Mouse (Mus musculus): ENCODE measurements around the gene Dpysl4. TPM values are rescaled to one million over a fixed set of nuclear protein-coding genes. Genes with fewer than 3 reads are reported as not detected.

Gene Dpysl4
- polyA plus RNA-seq, 1 experiment: 64.0 TPM

DNA sequence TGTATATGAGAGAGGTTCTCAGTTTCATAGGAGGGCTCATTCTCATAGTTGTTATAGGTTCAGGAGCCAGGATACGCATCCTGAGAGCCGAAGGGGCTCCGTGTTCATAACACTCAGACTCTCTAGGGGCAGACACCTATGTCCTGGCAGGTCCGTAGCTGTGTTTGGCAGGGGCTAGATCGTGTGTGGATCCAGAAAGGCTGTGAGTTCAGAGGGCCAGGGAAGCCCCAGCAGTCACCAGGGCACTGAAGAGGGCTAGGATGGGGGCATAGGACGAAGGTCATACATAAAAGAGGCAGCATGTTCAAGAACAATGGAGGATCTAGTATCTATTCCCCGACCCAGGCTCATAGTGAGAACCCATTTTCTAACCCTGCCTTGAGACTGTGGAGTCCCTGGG is 9.5 kb downstream of the Dpysl4 start:
- DNase-seq (ENCODE audit: extremely low spot score in 1 of 2, low spot score in 1 of 2): no peak

DNA sequence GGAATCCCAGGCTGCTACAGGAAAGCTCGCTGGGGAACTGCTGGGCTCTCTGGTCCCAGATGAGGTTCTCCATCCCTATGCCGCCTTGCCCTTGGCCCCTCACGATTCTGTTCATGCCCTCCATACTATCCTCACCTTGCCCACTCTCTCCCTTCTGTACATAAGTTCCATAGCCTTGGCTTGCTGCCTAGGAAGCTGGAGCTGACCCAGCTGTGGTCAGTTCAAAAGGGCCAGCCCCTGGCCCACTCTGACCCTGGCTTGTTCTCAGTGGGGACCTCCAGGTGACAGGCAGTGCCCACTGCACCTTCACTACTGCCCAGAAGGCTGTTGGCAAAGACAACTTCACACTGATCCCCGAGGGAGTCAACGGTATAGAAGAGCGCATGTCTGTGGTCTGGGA is 10.6 kb downstream of the Dpysl4 start:
- no peak for DNase-seq (ENCODE audit: extremely low spot score in 1 of 2, low spot score in 1 of 2)

DNA sequence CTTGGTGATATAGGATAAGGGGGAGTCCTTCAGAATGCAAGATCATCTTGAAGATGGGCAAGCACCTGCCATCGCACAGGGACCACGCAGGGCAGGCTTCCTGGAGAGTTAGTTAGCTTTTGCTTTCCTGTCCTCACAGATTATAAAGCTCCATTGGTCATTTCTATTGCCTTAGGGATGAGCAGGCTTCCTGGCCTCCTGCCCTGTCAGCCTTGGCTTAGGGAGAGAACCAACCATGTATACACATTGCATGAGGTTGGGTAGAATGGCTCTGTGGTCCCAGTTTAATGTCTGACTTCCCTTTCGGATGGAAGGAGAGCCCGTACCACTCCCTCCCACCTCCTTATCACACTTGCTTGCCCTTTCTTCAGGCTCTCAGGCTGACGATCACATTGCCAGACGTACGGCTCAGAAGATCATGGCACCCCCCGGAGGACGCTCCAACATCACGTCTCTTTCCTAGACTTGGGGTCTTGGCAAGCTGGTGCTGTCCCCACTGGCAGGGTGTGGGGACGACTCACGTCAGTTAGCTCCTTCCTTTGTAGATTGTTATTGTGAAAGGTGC is 14.8 kb downstream of the Dpysl4 start:
- no peak for DNase-seq (ENCODE audit: extremely low spot score in 1 of 2, low spot score in 1 of 2)

DNA sequence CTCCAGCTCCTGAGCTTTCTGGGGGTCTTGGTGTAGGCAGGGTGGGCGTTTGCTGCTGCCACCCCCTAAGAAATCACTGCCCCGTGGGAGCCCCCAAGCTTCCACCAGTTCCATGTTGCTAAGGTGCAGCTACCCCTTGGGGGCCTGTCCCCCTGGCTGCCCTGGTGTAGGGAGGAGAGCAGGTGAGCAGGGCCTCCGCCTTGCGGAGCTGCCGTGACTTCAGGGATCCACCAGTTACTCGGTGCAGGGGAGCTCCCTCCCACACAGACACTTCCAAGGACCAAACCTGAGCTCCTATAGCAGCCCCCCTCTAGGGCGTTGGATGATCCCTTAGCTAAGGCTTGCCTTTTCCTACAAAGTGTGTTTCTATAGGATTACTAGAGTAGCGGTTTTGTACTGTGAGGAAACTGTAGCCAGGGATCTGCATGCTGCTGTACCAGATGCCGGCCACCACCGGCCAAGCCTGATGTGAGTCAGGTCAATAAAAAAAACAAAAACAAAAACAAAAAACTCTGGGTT is 15.5 kb downstream of the Dpysl4 start:
- no peak for DNase-seq (ENCODE audit: extremely low spot score in 1 of 2, low spot score in 1 of 2)

DNA sequence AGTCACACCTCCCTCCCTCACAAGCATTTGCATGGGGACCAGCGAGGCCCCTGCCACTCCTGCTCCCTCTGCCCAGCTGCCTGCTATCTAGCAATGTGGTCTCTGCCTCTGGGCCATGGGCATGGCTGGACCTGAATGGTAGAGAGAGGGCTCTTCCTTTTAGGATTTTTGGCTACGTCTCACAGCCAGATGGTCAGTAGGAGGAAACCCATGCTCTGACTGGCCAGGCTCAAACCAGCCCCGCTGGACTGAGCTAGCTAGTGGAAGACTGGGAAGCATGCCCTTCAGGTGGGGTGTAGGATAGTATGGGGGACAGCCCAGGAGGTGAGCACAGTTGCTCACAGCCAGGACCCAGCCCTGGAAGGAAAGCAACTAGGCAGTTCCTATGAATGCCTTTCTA is 16.0 kb downstream of the Dpysl4 start:
- DNase-seq (ENCODE audit: extremely low spot score in 1 of 2, low spot score in 1 of 2): no peak

DNA sequence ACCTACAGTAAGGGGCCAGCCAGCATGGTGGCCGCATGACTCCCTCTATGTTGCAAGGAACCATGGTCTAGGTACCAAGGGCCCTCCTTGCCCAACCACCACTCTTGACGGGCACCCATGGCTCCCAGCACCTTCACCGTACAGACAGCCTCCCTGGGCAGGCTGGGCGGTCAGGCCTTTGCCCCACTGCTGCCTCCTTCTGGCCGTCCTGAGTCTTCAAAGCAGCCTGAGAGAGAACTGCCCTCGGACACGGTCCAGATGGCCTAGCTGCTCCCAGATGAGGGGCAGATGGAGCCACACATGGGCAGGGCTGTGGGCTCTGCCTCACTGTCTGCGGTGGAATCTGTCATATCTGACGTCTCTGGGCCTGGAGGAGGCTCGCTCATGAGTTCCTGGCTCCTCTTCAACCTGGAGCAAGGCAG is 18.2 kb downstream of the Dpysl4 start:
- no peak for DNase-seq (ENCODE audit: extremely low spot score in 1 of 2, low spot score in 1 of 2)

DNA sequence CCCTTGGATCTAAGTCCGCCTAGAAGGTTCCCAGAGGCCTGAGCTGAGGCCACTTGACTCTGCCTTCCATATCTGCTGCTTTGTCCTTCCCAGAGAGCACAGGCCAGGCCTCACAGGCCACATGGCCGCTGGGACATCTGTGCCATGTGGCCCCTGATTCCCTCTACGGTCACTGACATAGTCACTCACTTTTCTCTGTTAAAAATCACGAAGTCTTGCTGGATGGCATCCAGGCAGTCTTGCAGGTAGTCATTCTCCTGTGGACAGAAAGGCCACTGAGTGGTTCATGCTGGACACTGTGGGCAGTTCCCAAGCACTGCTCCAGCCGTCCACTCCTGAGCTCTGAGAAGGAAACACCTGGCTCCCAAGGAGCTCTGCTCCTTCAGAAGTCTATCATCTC is 19.3 kb downstream of the Dpysl4 start:
- no peak for DNase-seq (ENCODE audit: extremely low spot score in 1 of 2, low spot score in 1 of 2)

DNA sequence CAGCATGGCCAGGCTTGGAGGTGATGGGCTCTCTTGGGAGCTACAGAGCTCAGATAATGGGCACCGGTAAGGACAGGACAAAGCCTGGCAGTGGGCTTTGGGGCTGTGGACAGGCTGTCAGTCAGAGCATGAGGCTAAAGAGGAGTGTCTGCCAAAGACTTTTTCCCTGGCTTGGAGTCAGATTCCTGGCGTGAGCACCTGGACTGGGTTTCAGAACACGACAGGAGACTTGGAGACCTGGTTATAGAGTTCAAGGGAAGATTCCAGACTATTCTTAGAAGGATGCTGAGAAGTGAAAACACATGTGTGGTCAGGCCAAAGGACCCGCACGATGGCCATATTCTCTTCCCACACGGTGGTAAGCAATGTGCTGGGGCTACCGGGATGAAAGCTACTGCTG is 19.9 kb downstream of the Dpysl4 start:
- no peak for DNase-seq (ENCODE audit: extremely low spot score in 1 of 2, low spot score in 1 of 2)

DNA sequence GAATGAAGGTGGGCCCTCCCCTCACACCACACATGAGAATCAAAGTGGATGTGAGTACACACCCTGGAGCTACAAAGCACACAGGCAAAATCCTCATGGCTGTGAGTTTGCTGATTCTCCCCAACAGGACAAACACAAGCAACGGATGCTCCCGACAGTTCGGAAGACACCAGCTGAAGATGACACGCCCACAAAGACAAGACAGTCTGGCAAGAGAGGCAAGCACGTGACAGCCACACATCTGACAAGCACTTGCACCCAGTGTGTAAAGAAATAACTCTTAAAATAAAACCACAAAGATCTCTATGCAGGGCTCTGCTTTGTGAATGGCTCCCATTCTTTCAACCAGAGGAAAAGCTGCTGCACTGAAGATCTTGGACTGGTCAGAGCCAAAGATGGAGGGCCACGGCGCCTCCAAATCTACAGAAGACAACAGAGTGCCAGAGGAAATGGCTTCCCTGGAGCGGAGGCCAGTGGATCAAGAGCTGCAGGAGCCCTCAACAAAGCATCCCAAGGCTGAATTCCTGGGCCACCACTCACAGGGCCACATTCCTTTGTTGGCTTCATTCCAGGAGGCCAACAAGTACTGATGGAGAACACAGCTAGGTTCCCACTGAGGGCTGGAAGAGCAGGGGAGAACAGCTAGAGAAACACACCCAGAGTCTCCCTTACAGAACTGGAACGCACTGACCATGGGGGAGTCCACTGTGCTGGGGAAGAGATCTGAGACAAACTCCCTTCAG is 22.3 kb downstream of the Dpysl4 start:
- DNase-seq (ENCODE audit: extremely low spot score in 1 of 2, low spot score in 1 of 2): peak in 1 of 2 experiments; percentile 60

DNA sequence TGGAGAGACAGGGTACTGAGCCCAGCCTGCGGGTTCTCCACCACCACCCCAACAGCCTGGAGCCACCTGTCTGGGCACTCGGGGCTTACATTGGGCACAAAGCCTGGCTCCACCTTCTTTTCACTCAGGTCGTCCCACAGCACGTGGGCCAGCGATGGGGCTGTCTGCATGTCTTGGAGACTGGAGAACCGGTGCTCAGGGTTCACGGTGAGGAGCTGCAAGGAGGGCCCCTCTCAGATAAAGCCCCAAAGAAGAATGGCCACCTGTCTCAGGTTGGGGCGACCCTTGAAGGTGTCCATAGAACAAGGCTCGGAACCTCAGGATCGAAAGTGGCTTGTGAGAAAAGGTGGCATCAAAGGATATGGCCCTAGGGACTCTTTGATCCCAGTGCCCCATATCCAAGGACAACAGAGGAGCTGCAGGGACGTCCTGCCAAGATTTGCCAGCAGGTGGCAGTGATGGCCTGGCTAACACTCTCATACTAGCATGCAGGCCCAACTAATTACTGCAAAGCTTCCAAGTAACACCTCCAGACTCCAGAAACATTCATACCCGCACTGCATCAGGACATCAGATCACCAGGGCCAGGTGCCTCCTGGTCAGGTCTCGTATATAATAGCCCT is 33.5 kb downstream of the Dpysl4 start:
- peak; percentile 74 to 96 for DNase-seq (ENCODE audit: extremely low spot score in 1 of 2, low spot score in 1 of 2)

DNA sequence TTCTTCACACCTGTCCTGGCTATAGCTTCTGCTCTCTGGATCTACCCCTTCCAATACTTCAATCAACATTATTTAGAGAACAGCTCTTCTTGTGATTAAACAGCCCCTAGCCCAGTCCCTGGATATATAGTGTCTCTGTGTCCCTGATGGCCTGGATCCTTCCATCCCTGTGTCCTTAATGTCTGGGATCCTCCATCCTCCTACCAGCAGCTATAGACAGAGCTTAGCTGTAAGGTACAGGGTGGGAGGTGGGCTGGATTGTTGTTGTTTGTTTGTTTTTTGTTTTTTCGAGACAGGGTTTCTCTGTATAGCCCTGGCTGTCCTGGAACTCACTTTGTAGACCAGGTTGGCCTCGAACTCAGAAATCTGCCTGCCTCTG is 34.0 kb downstream of the Dpysl4 start:
- no peak for DNase-seq (ENCODE audit: extremely low spot score in 1 of 2, low spot score in 1 of 2)

DNA sequence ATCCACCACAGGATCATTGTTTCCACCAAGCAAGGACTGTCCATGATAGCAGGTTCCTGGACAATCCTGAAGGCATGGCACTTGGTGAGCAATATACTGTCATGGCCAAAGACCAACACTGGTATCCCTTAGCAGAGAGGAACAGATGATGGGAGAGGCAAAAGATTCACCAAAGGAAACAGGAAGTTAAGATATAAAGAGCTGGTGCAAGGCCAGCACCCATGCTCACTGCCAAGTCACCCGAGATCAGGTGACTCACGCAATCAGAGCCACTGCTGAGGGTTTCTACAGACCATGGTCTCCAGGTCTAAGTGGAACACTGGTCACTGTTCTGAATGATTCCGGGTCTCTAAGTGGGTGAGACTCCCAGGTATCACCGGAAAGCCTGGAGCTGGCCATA is 40.1 kb downstream of the Dpysl4 start:
- no peak for DNase-seq (ENCODE audit: extremely low spot score in 1 of 2, low spot score in 1 of 2)

DNA sequence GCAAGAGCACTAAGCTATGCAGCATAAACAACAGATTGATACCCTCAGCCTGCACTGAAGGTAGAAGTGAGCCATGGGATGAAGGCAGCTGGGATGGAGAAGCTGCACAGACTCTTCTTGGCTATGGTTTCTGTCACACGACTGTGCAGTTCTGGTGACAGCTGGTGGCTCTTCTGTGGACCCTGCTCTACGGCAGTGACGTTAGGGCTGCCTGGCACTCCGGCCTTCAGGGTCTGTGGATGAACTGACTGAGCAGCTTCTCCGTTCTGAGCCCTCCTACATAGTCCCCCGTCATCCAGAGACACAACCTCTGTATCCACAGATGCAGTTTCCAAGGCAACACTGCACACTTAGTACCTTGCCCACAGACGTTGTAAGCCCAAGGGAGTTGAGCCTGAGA is 40.7 kb downstream of the Dpysl4 start:
- no peak for DNase-seq (ENCODE audit: extremely low spot score in 1 of 2, low spot score in 1 of 2)

DNA sequence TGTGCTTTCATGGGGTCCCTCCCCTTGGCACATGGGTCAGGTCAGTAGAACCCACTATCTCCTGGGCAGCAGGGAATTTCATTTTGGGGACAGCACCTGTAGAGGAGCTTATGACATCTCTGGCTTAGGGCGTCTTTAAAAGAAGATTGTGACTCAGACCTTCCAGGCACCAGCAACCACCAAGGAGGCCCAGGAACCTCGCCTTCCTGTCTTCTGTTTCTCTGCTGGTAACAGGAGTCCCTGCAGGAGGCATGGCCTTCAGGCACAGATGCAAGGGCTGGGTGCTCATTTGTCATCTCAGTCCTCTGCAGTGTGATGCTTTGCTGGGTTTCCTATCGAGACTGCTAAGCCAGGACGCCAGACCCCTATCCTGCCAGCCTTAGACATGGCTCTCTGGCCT is 43.2 kb downstream of the Dpysl4 start:
- DNase-seq (ENCODE audit: extremely low spot score in 1 of 2, low spot score in 1 of 2): no peak

DNA sequence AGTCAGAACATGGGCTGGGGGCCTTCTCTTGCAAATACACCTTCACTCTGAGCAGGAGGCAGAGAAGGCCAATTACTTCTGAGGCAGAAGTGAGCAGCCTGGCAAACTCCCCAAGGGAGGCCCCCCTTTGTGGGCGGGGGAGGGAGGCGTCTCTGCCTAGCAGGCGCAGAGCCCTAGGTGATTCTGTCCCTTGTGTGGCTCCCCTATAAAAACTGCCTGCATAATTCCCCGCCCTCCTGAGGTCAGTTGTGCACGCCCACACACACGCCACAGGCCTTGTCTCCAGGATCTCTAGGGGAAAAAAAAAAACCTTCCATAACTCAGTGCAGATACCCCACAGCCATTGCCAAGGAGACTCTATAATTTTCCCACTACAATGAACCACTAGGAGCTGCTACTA is 44.6 kb downstream of the Dpysl4 start:
- DNase-seq (ENCODE audit: extremely low spot score in 1 of 2, low spot score in 1 of 2): no peak

DNA sequence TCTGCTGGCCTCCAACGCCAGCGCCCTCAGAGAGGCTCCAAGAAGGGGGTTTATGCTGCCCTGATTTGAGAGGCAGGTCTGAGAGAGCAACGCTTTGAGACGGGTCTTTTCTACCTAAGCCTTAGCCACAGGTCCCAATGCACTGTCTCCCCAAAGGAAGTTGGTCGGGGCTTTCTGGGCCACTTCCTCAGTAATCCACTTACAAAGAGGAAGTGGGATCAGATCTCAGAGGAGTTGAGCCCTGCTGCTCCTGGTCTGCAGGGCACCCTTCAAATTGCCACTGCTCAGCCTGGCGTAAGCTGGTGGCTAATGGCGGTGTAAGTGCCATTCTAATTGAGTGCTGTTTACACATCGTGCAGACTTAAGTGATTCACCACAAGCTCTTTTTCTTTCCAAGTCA is 45.7 kb downstream of the Dpysl4 start:
- DNase-seq (ENCODE audit: extremely low spot score in 1 of 2, low spot score in 1 of 2): no peak

DNA sequence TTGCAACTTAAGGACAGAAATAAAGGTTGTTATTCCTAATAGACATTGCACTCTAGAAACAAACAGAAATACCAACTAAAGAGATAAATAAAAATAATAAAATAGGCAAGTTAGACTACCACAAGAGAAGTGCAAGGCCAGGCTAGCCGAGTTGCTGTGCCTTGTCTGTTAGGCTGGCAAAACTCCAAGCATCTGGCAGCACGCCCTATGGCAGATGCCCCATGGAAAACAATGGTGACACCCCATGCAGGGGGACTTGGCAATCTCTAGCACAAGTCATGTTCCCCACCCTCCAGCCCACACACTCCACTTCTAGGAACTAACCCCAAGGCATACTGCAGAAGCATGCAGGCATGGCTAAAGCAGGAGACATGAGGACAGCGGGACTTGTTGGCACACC is 47.6 kb downstream of the Dpysl4 start:
- DNase-seq (ENCODE audit: extremely low spot score in 1 of 2, low spot score in 1 of 2): no peak

DNA sequence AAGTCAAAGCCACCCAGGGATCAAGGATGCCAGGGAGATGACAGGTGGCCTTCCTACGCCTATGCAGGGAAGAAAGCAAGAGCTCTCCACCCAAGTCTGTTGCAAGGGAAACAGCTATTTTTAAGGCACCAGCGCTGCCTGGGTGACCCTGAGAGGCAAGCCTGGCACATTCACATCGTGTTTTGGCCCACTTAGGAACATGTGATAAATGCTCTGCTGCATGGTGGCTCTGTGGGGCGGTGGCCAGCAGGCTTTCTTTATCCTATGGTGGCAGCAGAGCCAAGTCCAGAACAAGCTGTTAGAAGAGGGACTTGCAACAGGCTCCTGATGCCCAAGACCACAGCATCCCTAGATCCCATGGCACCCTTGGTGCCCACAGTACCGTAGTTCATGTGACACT is 49.4 kb downstream of the Dpysl4 start:
- DNase-seq (ENCODE audit: extremely low spot score in 1 of 2, low spot score in 1 of 2): no peak

DNA sequence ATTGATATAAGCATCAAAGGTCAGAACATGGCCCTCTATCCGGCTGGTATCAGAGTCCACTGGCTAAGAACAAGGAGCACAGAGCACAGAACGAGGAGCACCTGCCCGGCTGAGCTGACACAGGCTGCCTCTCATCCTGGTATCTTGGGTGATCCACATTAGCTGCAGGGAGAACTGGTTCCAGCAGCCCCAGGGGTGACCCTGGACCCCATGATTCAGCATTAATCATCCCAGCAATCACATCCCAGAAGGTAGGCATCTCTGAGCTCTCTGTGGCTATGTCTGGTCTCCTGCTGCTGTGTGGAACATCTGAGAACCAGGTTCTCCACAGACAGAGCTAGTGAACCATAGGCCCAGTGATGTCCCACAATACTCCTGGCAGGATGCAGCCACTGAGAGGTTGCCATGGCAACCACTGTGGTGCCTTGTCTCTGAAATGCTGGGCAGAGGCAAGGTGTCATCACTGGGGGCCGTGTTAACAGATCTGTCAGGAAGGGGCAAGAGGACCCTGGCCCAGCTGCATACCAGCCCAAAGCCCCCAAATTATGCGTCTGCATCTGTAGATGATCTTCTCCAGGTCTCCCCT is 51.2 kb downstream of the Dpysl4 start:
- peak in 1 of 2 experiments; percentile 57 for DNase-seq (ENCODE audit: extremely low spot score in 1 of 2, low spot score in 1 of 2)

DNA sequence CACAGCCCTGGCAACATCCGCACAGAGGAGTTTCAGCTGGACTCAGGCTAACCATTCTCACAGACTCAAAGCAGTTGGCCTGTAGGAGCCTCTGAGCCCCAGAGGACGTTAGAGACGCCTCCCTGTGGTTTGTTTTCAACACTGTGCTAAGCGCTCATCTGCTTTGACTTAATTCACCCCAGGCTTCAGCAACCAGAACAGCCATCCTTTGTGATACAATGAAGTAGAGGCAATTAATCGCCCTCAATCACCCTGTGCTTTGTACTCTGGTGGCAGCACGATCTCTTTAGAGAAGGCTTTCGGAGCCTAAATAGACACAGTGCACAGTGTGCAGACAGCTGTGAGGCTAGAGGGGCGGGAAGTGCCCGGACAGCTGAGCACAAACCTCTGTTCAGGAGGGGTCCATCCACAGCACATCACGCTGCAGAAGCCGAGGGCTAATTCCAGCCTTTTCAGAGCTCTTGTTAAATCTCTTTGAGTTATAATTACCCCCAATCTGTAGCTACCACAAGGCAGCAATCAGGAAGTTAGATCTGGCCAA is 54.2 kb downstream of the Dpysl4 start:
- DNase-seq (ENCODE audit: extremely low spot score in 1 of 2, low spot score in 1 of 2): no peak

DNA sequence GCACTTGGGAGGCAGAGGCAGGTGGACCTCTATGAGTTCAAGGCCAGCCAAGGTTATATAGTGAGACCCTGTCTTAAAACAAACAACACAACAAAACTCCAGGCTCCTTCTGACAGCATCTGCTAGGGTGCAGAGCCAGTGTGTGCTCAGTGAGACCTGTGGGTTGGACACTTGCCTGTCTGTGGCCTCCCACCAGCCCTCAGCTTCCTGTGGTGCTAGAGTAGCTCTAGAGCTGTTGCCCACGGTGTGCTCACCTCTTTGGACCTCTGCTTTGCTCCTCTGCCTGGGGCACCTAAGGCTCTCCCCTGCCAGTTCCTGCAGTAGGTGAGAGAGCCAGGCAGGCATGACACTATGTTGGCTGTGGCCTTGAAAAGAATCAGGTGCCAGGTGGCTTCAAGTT is 58.0 kb downstream of the Dpysl4 start:
- no peak for DNase-seq (ENCODE audit: extremely low spot score in 1 of 2, low spot score in 1 of 2)

Measured in frontal cortex, adult 2 months (tissue).